Mouse (Mus musculus) liver, postnatal 0 days (tissue): ENCODE results near the gene Ccdc28b. TPM values are rescaled to one million over a fixed set of nuclear protein-coding genes. Genes with fewer than 3 reads are reported as not detected.
A peak's percentile ranks its signal among the peaks of the same experiment; 100 is the strongest.

Source experiments
- ATAC-seq: fragments of 200-750 bp; cut with Nextera tagmentation; 2 replicates; pipeline ENCODE4 v1.8.0; 2017; ENCODE audit warnings: mild to moderate bottlenecking, moderate library complexity
- DNase-seq: peaks from one replicate; pipeline ENCODE4 v3.0.0-alpha.2; 2016
- H3K27ac ChIP-seq: fragments of 300-500 bp; sonication (generic); 2 replicates; pipeline ENCODE4 v1.5.1; 2014; ENCODE audit warnings: antibody characterized with exemption, moderate library complexity, mild to moderate bottlenecking, low read depth
- H3K27me3 ChIP-seq: fragments of 300-500 bp; sonication (generic); 2 replicates; pipeline ENCODE4 v1.6.1; 2014; ENCODE audit warnings: low read length, control low read depth, mixed read lengths; ENCODE audit not compliant: insufficient read depth
- H3K36me3 ChIP-seq: fragments of 300-500 bp; sonication (generic); replicated peaks from 2 replicates; pipeline ENCODE4 v1.6.1; 2014; ENCODE audit warnings: mild to moderate bottlenecking, control low read depth, low read length, moderate library complexity, mixed read lengths; ENCODE audit not compliant: insufficient read depth
- H3K4me1 ChIP-seq: fragments of 300-500 bp; sonication (generic); 2 replicates; pipeline ENCODE4 v1.6.1; 2014; ENCODE audit warnings: antibody characterized with exemption, mild to moderate bottlenecking, control low read depth; ENCODE audit not compliant: insufficient read depth
- H3K4me2 ChIP-seq: fragments of 300-500 bp; sonication (generic); 2 replicates; pipeline ENCODE4 v1.6.1; 2014; ENCODE audit warnings: low read depth, mild to moderate bottlenecking, low read length, moderate library complexity, mixed read lengths
- H3K4me3 ChIP-seq: fragments of 300-500 bp; sonication (generic); 2 replicates; pipeline ENCODE4 v1.5.1; 2014; ENCODE audit warnings: low read depth, low read length
- H3K9ac ChIP-seq: fragments of 300-500 bp; sonication (generic); replicated peaks from 2 replicates; pipeline ENCODE4 v1.6.1; 2014; ENCODE audit warnings: mild to moderate bottlenecking, moderate library complexity
- H3K9me3 ChIP-seq: fragments of 300-500 bp; sonication (generic); 2 replicates; pipeline ENCODE4 v1.6.1; 2016; ENCODE audit warnings: mild to moderate bottlenecking, control low read depth, low read length, mixed read lengths
- CTCF ChIP-seq: sonication (generic); IDR thresholded peaks from 2 replicates; pipeline ENCODE4 v1.5.1; 2016; ENCODE audit warnings: antibody characterized with exemption, low read depth
- EP300 ChIP-seq: IDR thresholded peaks from 2 replicates; pipeline ENCODE4 v1.6.1; 2016; ENCODE audit warnings: antibody characterized with exemption, low read depth, mild to moderate bottlenecking
- WGBS: fragments of 180-500 bp; shearing (Covaris S2); extraction: QIAGEN DNeasy Blood & Tissue Kit; methylation state at CpG from one replicate; pipeline ENCODE4 v1.1.7; 2014; ENCODE audit not compliant: insufficient replicate concordance; 5-methylcytosine and 5-hydroxymethylcytosine counted together
- polyA plus RNA-seq: library from polyadenylated mRNA; unstranded; fragments of >200 nt; fragmentation: Nextera tagmentation; extraction: Ambion mirVana; gene quantifications from 2 replicates; pipeline ENCODE4 v1.2.1, GENCODE M21; 2015

Gene Ccdc28b
- polyA plus RNA-seq, 1 experiment from 2014 or later, result 13.1 TPM

- WGBS, result 4% methylated on average over 17 of the region's 17 CpGs
- Histone ChIP-seq H3K4me3 (peak overlapping the region; percentile 75), H3K36me3 (peaks cover 41% of the 10 kb centered on the region), H3K4me2 (peak overlapping the region; percentile 96), H3K9me3 (no peaks in the 10 kb centered on the region), H3K27ac (peak overlapping the region; percentile 81), H3K27me3 (no peaks in the 10 kb centered on the region), H3K9ac (peak overlapping the region; percentile 70), H3K4me1 (peaks cover 19% of the 10 kb centered on the region)
- DNase-seq (peak; percentile 41), ATAC-seq (no peak)
- TF ChIP-seq EP300 (no peak), CTCF (no peak)
These were observed 16.4 kb upstream of the Ccdc28b start for GRCm38 (mm10) chr4:129640101-129640637.

- peak overlapping the region; percentile 38; the same call in 1 of the 2 replicates for H3K9ac ChIP-seq
- peak overlapping the region; percentile 96 for H3K4me2 ChIP-seq
- H3K4me1 ChIP-seq, result peaks cover 19% of the 10 kb centered on the region
- H3K4me3 ChIP-seq, result no peak overlapping the region
- TF ChIP-seq EP300 (no peak), CTCF (no peak)
- ATAC-seq (no peak), DNase-seq (no peak)
- peak overlapping the region; percentile 81; the same call in 1 of the 2 replicates for H3K27ac ChIP-seq
- H3K9me3 ChIP-seq, result no peaks in the 10 kb centered on the region
- peaks cover 44% of the 10 kb centered on the region for H3K36me3 ChIP-seq
- WGBS, result 80% methylated on average over 15 of the region's 15 CpGs
- no peaks in the 10 kb centered on the region for H3K27me3 ChIP-seq
These were observed 15.5 kb upstream of the Ccdc28b start for GRCm38 (mm10) chr4:129639221-129639620.

- Histone ChIP-seq H3K27me3 (no peaks in the 10 kb centered on the region), H3K4me3 (no peak overlapping the region), H3K9me3 (no peaks in the 10 kb centered on the region), H3K4me2 (no peak overlapping the region), H3K4me1 (peaks cover 2% of the 10 kb centered on the region), H3K9ac (no peak overlapping the region), H3K36me3 (peaks cover 87% of the 10 kb centered on the region), H3K27ac (no peak overlapping the region)
- 67% methylated on average over 6 of the region's 6 CpGs for WGBS
- DNase-seq (no peak), ATAC-seq (peak; percentile 58)
- TF ChIP-seq EP300 (no peak), CTCF (no peak)
These were observed 10.1 kb upstream of the Ccdc28b start for GRCm38 (mm10) chr4:129633852-129634251.

- WGBS, result 92% methylated on average over 12 of the region's 12 CpGs
- H3K9me3 ChIP-seq, result no peaks in the 10 kb centered on the region
- H3K36me3 ChIP-seq, result peaks cover 90% of the 10 kb centered on the region
- no peaks in the 10 kb centered on the region for H3K4me1 ChIP-seq
- ATAC-seq, result no peak
- DNase-seq, result no peak
- no peak overlapping the region for H3K4me3 ChIP-seq
- no peaks in the 10 kb centered on the region for H3K27me3 ChIP-seq
- H3K27ac ChIP-seq, result no peak overlapping the region
- H3K4me2 ChIP-seq, result no peak overlapping the region
- no peak overlapping the region for H3K9ac ChIP-seq
- TF ChIP-seq EP300 (no peak), CTCF (no peak)
These were observed 8.1 kb upstream of the Ccdc28b start for GRCm38 (mm10) chr4:129631867-129632266.

GRCm38 (mm10) chr4:129630944-129631343 lies 7.2 kb upstream of the Ccdc28b start:
- Histone ChIP-seq H3K9ac (no peak overlapping the region), H3K27ac (no peak overlapping the region), H3K27me3 (no peaks in the 10 kb centered on the region), H3K9me3 (no peaks in the 10 kb centered on the region), H3K36me3 (peaks cover 85% of the 10 kb centered on the region), H3K4me3 (no peak overlapping the region), H3K4me2 (no peak overlapping the region), H3K4me1 (no peaks in the 10 kb centered on the region)
- no peak for TF ChIP-seq EP300
- no peak for TF ChIP-seq CTCF
- 77% methylated on average over 4 of the region's 4 CpGs for WGBS
- peak; percentile 41 for DNase-seq
- ATAC-seq, result no peak

GRCm38 (mm10) chr4:129626035-129626434 lies 2.3 kb upstream of the Ccdc28b start:
- Histone ChIP-seq H3K27ac (no peak overlapping the region), H3K27me3 (no peaks in the 10 kb centered on the region), H3K4me1 (peaks cover 26% of the 10 kb centered on the region), H3K36me3 (peaks cover 45% of the 10 kb centered on the region), H3K9ac (no peak overlapping the region), H3K4me2 (no peak overlapping the region), H3K9me3 (no peaks in the 10 kb centered on the region), H3K4me3 (no peak overlapping the region)
- DNase-seq, result no peak
- ATAC-seq, result no peak
- WGBS, result 76% methylated on average over 6 of the region's 6 CpGs
- TF ChIP-seq CTCF (no peak), EP300 (no peak)
